Mouse (Mus musculus) urinary bladder, postnatal 25 days (tissue): ENCODE data around the gene Ccdc69.

Experiments
- DNase-seq: peaks from one replicate; pipeline ENCODE4 v3.0.0; 2022; ENCODE audit warnings: low spot score

Gene Ccdc69

GRCm38 (mm10) chr11:55008230-55008629, 69.7 kb downstream of the Ccdc69 start:
- no peak for DNase-seq

- DNase-seq = no peak
These were observed 72.2 kb downstream of the Ccdc69 start for GRCm38 (mm10) chr11:55005684-55006083.

- no peak for DNase-seq
These were observed 72.9 kb downstream of the Ccdc69 start for GRCm38 (mm10) chr11:55004970-55005502.
